16 mouse cellular contexts compared by ENCODE assay signal in the genomic region with DNA sequence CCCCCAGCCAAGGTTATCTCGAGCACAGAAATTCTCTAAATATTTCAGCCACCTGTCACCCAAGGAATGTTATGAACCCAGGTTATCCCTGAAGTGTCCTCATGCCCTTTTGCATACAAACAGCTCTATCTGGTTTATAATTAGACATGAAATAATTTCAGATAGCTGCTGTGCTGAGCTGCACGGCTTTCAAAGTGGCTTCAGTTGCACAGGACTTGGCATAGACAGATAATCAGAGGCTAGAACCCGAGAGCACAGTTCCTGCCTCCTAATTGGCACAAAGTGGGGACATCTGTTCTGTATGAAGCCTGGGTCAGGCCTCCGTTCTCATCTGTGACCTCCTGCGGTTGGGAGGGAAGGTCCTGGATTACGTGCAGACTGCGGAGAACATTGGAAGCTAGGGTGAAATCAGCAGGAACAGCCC.
DNase-seq lines count a peak whose midpoint lies in the region; ATAC-seq lines count a peak whose summit lies in the region.
"Had no signal": no experiment of that assay in that cellular context is flagged by ENCODE, and none has a peak within 500 bp of the region (broad histone marks: within the 10 kb centered on the region; RNA-seq: fewer than 3 reads in every experiment).

No protein-coding gene starts in this region.

- no peaks in the 10 kb centered on the region for H3K36me3 ChIP-seq in forebrain, embryonic 11.5 days (ENCODE audit: control insufficient read depth, insufficient read depth, low read length)
- no peaks in the 10 kb centered on the region for H3K36me3 ChIP-seq in forebrain, embryonic 12.5 days (replicated peaks)
- no peaks in the 10 kb centered on the region for H3K36me3 ChIP-seq in midbrain, embryonic 11.5 days (ENCODE audit: control insufficient read depth, insufficient read depth, low read length)
- H3K36me3 ChIP-seq in midbrain, embryonic 10.5 days, result no peaks in the 10 kb centered on the region
- H3K36me3 ChIP-seq: kidney, embryonic 15.5 days; limb, embryonic 13.5 days had no signal

- no peak overlapping the region for H3K9ac ChIP-seq in forebrain, embryonic 11.5 days (ENCODE audit: low read length)
- no peak overlapping the region for H3K9ac ChIP-seq in forebrain, embryonic 12.5 days
- no peak overlapping the region for H3K9ac ChIP-seq in midbrain, embryonic 11.5 days (ENCODE audit: low read length)
- H3K9ac ChIP-seq: kidney, embryonic 15.5 days; limb, embryonic 13.5 days; liver, postnatal 0 days had no signal

- no peak overlapping the region for H3K4me3 ChIP-seq in forebrain, embryonic 11.5 days (ENCODE audit: low read depth, low read length)
- no peak overlapping the region for H3K4me3 ChIP-seq in forebrain, embryonic 12.5 days (replicated peaks)
- no peak overlapping the region for H3K4me3 ChIP-seq in midbrain, embryonic 11.5 days (ENCODE audit: low read depth, low read length)
- no peak overlapping the region for H3K4me3 ChIP-seq in midbrain, embryonic 10.5 days
- H3K4me3 ChIP-seq: kidney, embryonic 15.5 days; limb, embryonic 13.5 days had no signal

- H3K27ac ChIP-seq in forebrain, embryonic 11.5 days (ENCODE audit: low read depth, low read length), result no peak overlapping the region
- H3K27ac ChIP-seq in forebrain, embryonic 12.5 days, result no peak overlapping the region
- H3K27ac ChIP-seq in midbrain, embryonic 11.5 days (ENCODE audit: low read depth, low read length), result no peak overlapping the region
- H3K27ac ChIP-seq in midbrain, embryonic 10.5 days (replicated peaks), result no peak overlapping the region
- H3K27ac ChIP-seq: kidney, embryonic 15.5 days; limb, embryonic 13.5 days had no signal

- no peaks in the 10 kb centered on the region for H3K9me3 ChIP-seq in forebrain, embryonic 11.5 days (ENCODE audit: control insufficient read depth, low read length)
- H3K9me3 ChIP-seq in forebrain, embryonic 12.5 days, result no peaks in the 10 kb centered on the region
- no peaks in the 10 kb centered on the region for H3K9me3 ChIP-seq in midbrain, embryonic 11.5 days (ENCODE audit: control insufficient read depth, low read length)
- no peaks in the 10 kb centered on the region for H3K9me3 ChIP-seq in midbrain, embryonic 10.5 days (replicated peaks)
- H3K9me3 ChIP-seq: kidney, embryonic 15.5 days; limb, embryonic 13.5 days had no signal

- no peak overlapping the region for H3K4me2 ChIP-seq in forebrain, embryonic 11.5 days (ENCODE audit: low read depth, low read length, severe bottlenecking)
- H3K4me2 ChIP-seq in forebrain, embryonic 12.5 days, result no peak overlapping the region
- H3K4me2 ChIP-seq in midbrain, embryonic 11.5 days, result no peak overlapping the region
- H3K4me2 ChIP-seq: kidney, embryonic 15.5 days; limb, embryonic 13.5 days had no signal

- intact Hi-C loops in heart, postnatal 10 days (cut with DNase I), result no loop called here

- H3K4me1 ChIP-seq in forebrain, embryonic 11.5 days (replicated peaks; ENCODE audit: control insufficient read depth, insufficient read depth, low read length), result no peaks in the 10 kb centered on the region
- H3K4me1 ChIP-seq in forebrain, embryonic 12.5 days, result no peaks in the 10 kb centered on the region
- no peaks in the 10 kb centered on the region for H3K4me1 ChIP-seq in midbrain, embryonic 11.5 days (ENCODE audit: control insufficient read depth, insufficient read depth, low read length)
- H3K4me1 ChIP-seq in midbrain, embryonic 10.5 days, result peaks cover 2% of the 10 kb centered on the region
- H3K4me1 ChIP-seq: kidney, embryonic 15.5 days had no signal

- DNase-seq in forebrain, embryonic 11.5 days (ENCODE audit: low spot score), result peak; percentile 44
- peak; percentile 76 for DNase-seq in midbrain, embryonic 11.5 days (ENCODE audit: low spot score, missing footprints)
- no peak for DNase-seq in midbrain, embryonic 10.5 days (ENCODE audit: low spot score)
- DNase-seq in cerebellum, postnatal 10 days, result peak; percentile 32 to 54
- peak; percentile 32 to 35 for DNase-seq in heart, postnatal 10 days
- no peak for DNase-seq in kidney, postnatal 36 days
- DNase-seq in urinary bladder, postnatal 25 days (ENCODE audit: low spot score), result no peak
- DNase-seq: gastrocnemius, postnatal 10 days; liver, postnatal 0 days; lung, postnatal 4 days; midbrain, embryonic 14.5 days; right cerebral cortex, postnatal 4 days; thymus, adult 18-20 months had no signal

- no peaks in the 10 kb centered on the region for H3K27me3 ChIP-seq in forebrain, embryonic 11.5 days (ENCODE audit: control insufficient read depth, insufficient read depth, low read length)
- H3K27me3 ChIP-seq in forebrain, embryonic 12.5 days, result no peaks in the 10 kb centered on the region
- H3K27me3 ChIP-seq in midbrain, embryonic 11.5 days (ENCODE audit: control insufficient read depth, insufficient read depth, low read length), result no peaks in the 10 kb centered on the region
- peaks cover 6% of the 10 kb centered on the region; the same call in 1 of the 2 replicates for H3K27me3 ChIP-seq in midbrain, embryonic 10.5 days (ENCODE audit: low read depth, poor library complexity, severe bottlenecking)
- H3K27me3 ChIP-seq: kidney, embryonic 15.5 days; limb, embryonic 13.5 days had no signal

- 68% methylated on average over 7 of the region's 7 CpGs for WGBS in forebrain, embryonic 11.5 days
- WGBS in forebrain, embryonic 12.5 days, result 68% methylated on average over 7 of the region's 7 CpGs
- 73% methylated on average over 7 of the region's 7 CpGs for WGBS in midbrain, embryonic 11.5 days
- WGBS in midbrain, embryonic 10.5 days, result 71% methylated on average over 7 of the region's 7 CpGs

- no peak for ATAC-seq in forebrain, embryonic 11.5 days (replicated peaks; ENCODE audit: low FRiP score)
- ATAC-seq in forebrain, embryonic 12.5 days (ENCODE audit: low FRiP score), result no peak
- no peak for ATAC-seq in midbrain, embryonic 11.5 days (ENCODE audit: low FRiP score)
- ATAC-seq: liver, postnatal 0 days had no signal

Comparison
In these comparisons a context has a peak if more than half of its experiments do, and no peak if none do; other contexts are left out.
1. DNase-seq: peak in forebrain, embryonic 11.5 days (single experiment), midbrain, embryonic 11.5 days (single experiment), cerebellum, postnatal 10 days (2 of 2) and heart, postnatal 10 days (2 of 2); none in midbrain, embryonic 10.5 days (single experiment), kidney, postnatal 36 days (0 of 2) and urinary bladder, postnatal 25 days (single experiment).